Mouse (Mus musculus) ES-E14 (cell line): ENCODE data around the gene Zfp697. TPM values are rescaled to one million over a fixed set of nuclear protein-coding genes. Genes with fewer than 3 reads are reported as not detected.
"Not testable (repeated sequence)": the region's sequence is repeated elsewhere in the genome, so short reads cannot be mapped to it uniquely, and the experiment has no call there.

ENCODE experiments used
- DNase-seq: peaks from one replicate; pipeline ENCODE4 v3.0.0-alpha.2; 2013; ENCODE audit warnings: low read depth, low spot score
- H3K27ac ChIP-seq: 2 replicates; pipeline ENCODE4 v1.5.1; 2012; ENCODE audit warnings: low read depth, mild to moderate bottlenecking, low read length, moderate library complexity, mixed read lengths; ENCODE audit not compliant: poor library complexity, insufficient read depth, severe bottlenecking
- H3K36me3 ChIP-seq: 2 replicates; pipeline ENCODE4 v1.6.1; 2012; ENCODE audit warnings: mild to moderate bottlenecking, low read length, moderate library complexity, mixed read lengths; ENCODE audit not compliant: control insufficient read depth, poor library complexity, insufficient read depth, severe bottlenecking
- H3K4me1 ChIP-seq, 2 experiments: fragments of 150-350 bp in 1 of 2; sonication (generic) in 1 of 2; 2 replicates each; pipeline ENCODE4 v1.6.1; 2012; ENCODE audit warnings: low read length in 2 of 2, mild to moderate bottlenecking in 1 of 2, mixed read lengths in 1 of 2; ENCODE audit not compliant: control insufficient read depth in 2 of 2, insufficient read depth in 2 of 2, poor library complexity in 1 of 2
- H3K4me3 ChIP-seq, 2 experiments: fragments of 150-350 bp in 1 of 2; sonication (generic) in 1 of 2; 2 replicates each; pipeline ENCODE4 v1.5.1; 2012; ENCODE audit warnings: low read length in 2 of 2, low read depth in 1 of 2, mild to moderate bottlenecking in 1 of 2, mixed read lengths in 1 of 2; ENCODE audit not compliant: insufficient read depth in 1 of 2, poor library complexity in 1 of 2, severe bottlenecking in 1 of 2
- H3K9ac ChIP-seq: 2 replicates; pipeline ENCODE4 v1.6.1; 2012; ENCODE audit warnings: low read depth, mild to moderate bottlenecking, low read length, mixed read lengths; ENCODE audit not compliant: poor library complexity, insufficient read depth, severe bottlenecking
- H3K9me3 ChIP-seq: fragments of 150-350 bp; sonication (generic); 2 replicates; pipeline ENCODE4 v1.6.1; 2012; ENCODE audit warnings: low read depth, mild to moderate bottlenecking, low read length; ENCODE audit not compliant: control insufficient read depth, insufficient read depth
- HCFC1 ChIP-seq: IDR thresholded peaks from 2 replicates; pipeline ENCODE4 v1.6.1; 2012; ENCODE audit warnings: low read length, inconsistent platforms, borderline replicate concordance; ENCODE audit not compliant: insufficient read depth
- ZNF384 ChIP-seq: IDR thresholded peaks from 2 replicates; pipeline ENCODE4 v1.6.1; 2012; ENCODE audit warnings: low read depth, low read length, inconsistent platforms
- in situ Hi-C, 2 experiments: fragments of 600-800 bp; cut with MboI; formaldehyde crosslinking; loops; one replicate each; pipeline ENCODE4 v1.15.1; 2025; ENCODE audit warnings: low sequenced_read_pairs in 2 of 2, inconsistent platforms in 1 of 2; ENCODE audit not compliant: unreplicated experiment in 2 of 2
- total RNA-seq: library from RNA; depleted of rRNA; stranded (reverse); fragments of 300-350 nt; gene quantifications from 2 replicates; pipeline ENCODE4 v1.2.3, GENCODE M21; 2012

Zfp697 gene
- total RNA-seq, 1 experiment: 3.4 TPM

GRCm38 (mm10) chr3:98389305-98389704 is 7.0 kb downstream of the Zfp697 start:
- Histone ChIP-seq H3K27ac (no peak overlapping the region), H3K4me1 (no peaks in the 10 kb centered on the region), H3K9ac (no peak overlapping the region), H3K36me3 (no peaks in the 10 kb centered on the region), H3K4me3 (no peak overlapping the region), H3K9me3 (no peaks in the 10 kb centered on the region)
- DNase-seq: no peak
- peak; percentile 79; the same call in 1 of the 2 replicates for TF ChIP-seq HCFC1
- no peak for TF ChIP-seq ZNF384
- in situ Hi-C loops: no loop called here

- DNase-seq, in situ Hi-C loops, H3K9me3 ChIP-seq: not testable (repeated sequence)
Measured at GRCm38 (mm10) chr3:98404268-98404895, 22.1 kb downstream of the Zfp697 start.

GRCm38 (mm10) chr3:98405877-98406276 is 23.6 kb downstream of the Zfp697 start:
- DNase-seq, in situ Hi-C loops, H3K9me3 ChIP-seq, H3K4me1 ChIP-seq, H3K36me3 ChIP-seq, H3K27ac ChIP-seq, H3K4me3 ChIP-seq, H3K9ac ChIP-seq: not testable (repeated sequence)

More at GRCm38 (mm10) chr3:98404268-98404895, 22.1 kb downstream of the Zfp697 start:
- H3K36me3 ChIP-seq, H3K4me3 ChIP-seq, H3K4me1 ChIP-seq, H3K9ac ChIP-seq, H3K27ac ChIP-seq: not testable (repeated sequence)

- not testable (repeated sequence) for H3K9ac ChIP-seq, DNase-seq, H3K27ac ChIP-seq
Measured at GRCm38 (mm10) chr3:98406569-98407144, 24.4 kb downstream of the Zfp697 start.

GRCm38 (mm10) chr3:98407261-98407780 is 25.1 kb downstream of the Zfp697 start:
- H3K4me1 ChIP-seq, H3K9me3 ChIP-seq, H3K36me3 ChIP-seq, DNase-seq, H3K9ac ChIP-seq, H3K4me3 ChIP-seq, in situ Hi-C loops, H3K27ac ChIP-seq: not testable (repeated sequence)

More at GRCm38 (mm10) chr3:98406569-98407144, 24.4 kb downstream of the Zfp697 start:
- H3K36me3 ChIP-seq, H3K4me3 ChIP-seq, H3K4me1 ChIP-seq, H3K9me3 ChIP-seq, in situ Hi-C loops: not testable (repeated sequence)

GRCm38 (mm10) chr3:98410619-98411580 is 28.6 kb downstream of the Zfp697 start:
- H3K9me3 ChIP-seq, H3K4me3 ChIP-seq, DNase-seq, H3K9ac ChIP-seq, H3K36me3 ChIP-seq, H3K27ac ChIP-seq, H3K4me1 ChIP-seq, in situ Hi-C loops: not testable (repeated sequence)
